Mouse (Mus musculus) forebrain, embryonic 11.5 days (tissue): Measurements from ENCODE around the gene Scfd2. TPM values are rescaled to one million over a fixed set of nuclear protein-coding genes. Genes with fewer than 3 reads are reported as not detected.

ENCODE experiments used
- ATAC-seq: fragments of 200-750 bp; cut with Nextera tagmentation; replicated peaks from 2 replicates; pipeline ENCODE4 v1.8.0; 2017; ENCODE audit warnings: moderate TSS enrichment; ENCODE audit not compliant: low FRiP score
- DNase-seq: peaks from one replicate; pipeline ENCODE4 v3.0.0-alpha.2; 2017; ENCODE audit warnings: low spot score
- H3K27ac ChIP-seq: fragments of 300-500 bp; sonication (generic); 2 replicates; pipeline ENCODE4 v1.5.1; 2014; ENCODE audit warnings: low read depth, low read length
- H3K27me3 ChIP-seq: fragments of 300-500 bp; sonication (generic); 2 replicates; pipeline ENCODE4 v1.6.1; 2014; ENCODE audit warnings: mild to moderate bottlenecking, low read length, mixed read lengths; ENCODE audit not compliant: control insufficient read depth, insufficient read depth
- H3K36me3 ChIP-seq: fragments of 300-500 bp; sonication (generic); 2 replicates; pipeline ENCODE4 v1.6.1; 2014; ENCODE audit warnings: mild to moderate bottlenecking, low read length, moderate library complexity, mixed read lengths; ENCODE audit not compliant: control insufficient read depth, insufficient read depth
- H3K4me1 ChIP-seq: fragments of 300-500 bp; sonication (generic); replicated peaks from 2 replicates; pipeline ENCODE4 v1.6.1; 2014; ENCODE audit warnings: low read length, mixed read lengths; ENCODE audit not compliant: control insufficient read depth, insufficient read depth
- H3K4me2 ChIP-seq: fragments of 300-500 bp; sonication (generic); 2 replicates; pipeline ENCODE4 v1.6.1; 2014; ENCODE audit warnings: low read depth, mild to moderate bottlenecking, low read length, moderate library complexity, mixed read lengths; ENCODE audit not compliant: severe bottlenecking
- H3K4me3 ChIP-seq: fragments of 300-500 bp; sonication (generic); 2 replicates; pipeline ENCODE4 v1.5.1; 2014; ENCODE audit warnings: low read depth, low read length
- H3K9ac ChIP-seq: fragments of 300-500 bp; sonication (generic); 2 replicates; pipeline ENCODE4 v1.6.1; 2014; ENCODE audit warnings: low read length
- H3K9me3 ChIP-seq: fragments of 300-500 bp; sonication (generic); 2 replicates; pipeline ENCODE4 v1.6.1; 2016; ENCODE audit warnings: low read length, mixed read lengths; ENCODE audit not compliant: control insufficient read depth
- WGBS: fragments of 180-500 bp; shearing (Covaris S2); extraction: QIAGEN DNeasy Blood & Tissue Kit; methylation state at CpG from one replicate; pipeline ENCODE4 v1.1.7; 2014; 5-methylcytosine and 5-hydroxymethylcytosine counted together
- polyA plus RNA-seq: library from polyadenylated mRNA; unstranded; fragments of >200 nt; fragmentation: Nextera tagmentation; extraction: Ambion mirVana; gene quantifications from 2 replicates; pipeline ENCODE4 v1.2.1, GENCODE M21; 2014

Scfd2 gene
- polyA plus RNA-seq, 1 experiment from 2014 or later = 13.3 TPM

- WGBS = 75% methylated on average over 4 of the region's 4 CpGs
Measured at GRCm38 (mm10) chr5:74305533-74306189, 225.9 kb downstream of the Scfd2 start.

DNA sequence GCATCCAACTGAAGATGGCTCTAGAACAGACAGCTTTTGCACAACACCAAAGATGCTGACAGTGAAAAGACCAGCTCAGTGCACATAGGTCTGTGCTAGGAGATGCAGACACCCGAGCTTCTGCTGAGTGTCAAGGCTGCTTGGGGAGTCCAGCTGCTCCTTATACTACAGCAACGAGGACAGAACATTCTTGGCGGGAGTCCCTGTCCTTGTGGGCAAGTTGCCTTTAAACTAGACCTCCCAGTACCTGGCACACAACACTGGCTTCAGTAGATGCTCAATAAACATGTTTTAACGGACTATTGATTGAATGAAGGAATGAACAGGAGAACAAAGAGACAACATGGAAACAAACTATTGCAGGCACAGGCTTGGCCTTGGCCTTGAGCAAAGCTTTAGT lies 226.8 kb downstream of the Scfd2 start:
- Histone ChIP-seq H3K9ac (no peak overlapping the region), H3K4me1 (no peaks in the 10 kb centered on the region), H3K27ac (no peak overlapping the region), H3K27me3 (no peaks in the 10 kb centered on the region), H3K36me3 (no peaks in the 10 kb centered on the region), H3K9me3 (no peaks in the 10 kb centered on the region), H3K4me2 (no peak overlapping the region), H3K4me3 (no peak overlapping the region)
- WGBS = 80% methylated on average over 4 of the region's 4 CpGs
- DNase-seq (no peak), ATAC-seq (no peak)

More at GRCm38 (mm10) chr5:74305533-74306189, 225.9 kb downstream of the Scfd2 start:
- no peaks in the 10 kb centered on the region for H3K36me3 ChIP-seq
- ATAC-seq (no peak), DNase-seq (no peak)
- no peak overlapping the region for H3K27ac ChIP-seq
- H3K27me3 ChIP-seq = no peaks in the 10 kb centered on the region
- H3K4me3 ChIP-seq = no peak overlapping the region
- no peak overlapping the region for H3K9ac ChIP-seq
- no peaks in the 10 kb centered on the region for H3K4me1 ChIP-seq
- no peaks in the 10 kb centered on the region for H3K9me3 ChIP-seq
- H3K4me2 ChIP-seq = no peak overlapping the region

GRCm38 (mm10) chr5:74302331-74302730 lies 229.2 kb downstream of the Scfd2 start:
- no peaks in the 10 kb centered on the region for H3K9me3 ChIP-seq
- no peak overlapping the region for H3K4me3 ChIP-seq
- H3K36me3 ChIP-seq = no peaks in the 10 kb centered on the region
- H3K4me1 ChIP-seq = no peaks in the 10 kb centered on the region
- H3K27me3 ChIP-seq = no peaks in the 10 kb centered on the region
- DNase-seq = no peak
- 90% methylated on average over 3 of the region's 3 CpGs for WGBS
- no peak overlapping the region for H3K9ac ChIP-seq
- ATAC-seq = no peak
- no peak overlapping the region for H3K4me2 ChIP-seq
- H3K27ac ChIP-seq = no peak overlapping the region

DNA sequence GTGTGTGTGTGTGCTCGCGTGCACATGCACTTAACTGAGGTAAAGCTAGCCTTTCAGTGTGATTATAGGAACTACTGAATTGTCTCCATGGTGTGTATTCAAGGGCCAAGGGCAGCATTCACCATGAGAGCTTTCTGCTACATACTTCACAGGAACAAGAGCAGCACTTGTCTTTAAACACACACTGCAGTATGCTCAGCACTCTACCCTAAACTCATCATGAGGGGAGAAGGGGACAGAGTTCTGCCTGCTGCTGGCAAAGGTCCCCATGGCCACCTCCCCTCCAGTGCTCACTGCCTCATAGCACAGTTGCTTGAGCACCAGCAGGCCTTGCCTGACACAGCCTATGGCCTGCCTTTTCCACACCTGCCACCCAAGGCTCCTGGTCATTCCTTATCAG lies 230.1 kb downstream of the Scfd2 start:
- H3K4me2 ChIP-seq = no peak overlapping the region
- no peaks in the 10 kb centered on the region for H3K36me3 ChIP-seq
- H3K27ac ChIP-seq = no peak overlapping the region
- H3K4me1 ChIP-seq = no peaks in the 10 kb centered on the region
- H3K9ac ChIP-seq = no peak overlapping the region
- no peaks in the 10 kb centered on the region for H3K9me3 ChIP-seq
- no peaks in the 10 kb centered on the region for H3K27me3 ChIP-seq
- WGBS = 89% methylated on average over 2 of the region's 2 CpGs
- ATAC-seq (no peak), DNase-seq (no peak)
- no peak overlapping the region for H3K4me3 ChIP-seq

DNA sequence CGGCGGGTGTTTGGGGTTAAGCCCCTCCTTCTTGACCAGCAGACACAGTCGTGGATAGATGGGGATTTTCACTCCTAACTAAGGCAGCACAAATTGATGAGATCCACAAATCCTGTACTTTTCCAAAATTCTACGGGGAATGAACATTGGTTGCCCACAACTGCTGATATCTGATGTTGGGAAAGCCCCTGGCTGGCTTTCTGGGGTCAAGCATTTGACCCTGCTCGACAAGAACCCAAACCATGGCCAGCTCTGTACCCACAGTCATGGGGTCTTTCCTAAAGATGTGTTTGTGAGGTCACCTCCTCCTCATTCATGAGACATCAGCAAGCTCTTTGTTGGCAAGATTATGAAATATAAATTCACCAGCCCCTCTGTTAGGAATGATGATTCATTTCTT lies 230.6 kb downstream of the Scfd2 start:
- Histone ChIP-seq H3K4me1 (no peaks in the 10 kb centered on the region), H3K4me2 (no peak overlapping the region), H3K27ac (no peak overlapping the region), H3K27me3 (no peaks in the 10 kb centered on the region), H3K36me3 (no peaks in the 10 kb centered on the region), H3K4me3 (no peak overlapping the region), H3K9me3 (no peaks in the 10 kb centered on the region), H3K9ac (no peak overlapping the region)
- DNase-seq = no peak
- WGBS = 63% methylated on average over 5 of the region's 5 CpGs
- no peak for ATAC-seq

- Histone ChIP-seq H3K36me3 (no peaks in the 10 kb centered on the region), H3K4me3 (no peak overlapping the region), H3K27me3 (no peaks in the 10 kb centered on the region), H3K4me1 (no peaks in the 10 kb centered on the region), H3K9me3 (no peaks in the 10 kb centered on the region), H3K9ac (no peak overlapping the region), H3K27ac (no peak overlapping the region), H3K4me2 (no peak overlapping the region)
- no peak for ATAC-seq
- WGBS = 41% methylated on average over 4 of the region's 4 CpGs
- no peak for DNase-seq
Measured at GRCm38 (mm10) chr5:74300140-74300539, 231.4 kb downstream of the Scfd2 start.

- H3K27ac ChIP-seq = no peak overlapping the region
- no peaks in the 10 kb centered on the region for H3K36me3 ChIP-seq
- ATAC-seq (no peak), DNase-seq (no peak)
- no peaks in the 10 kb centered on the region for H3K4me1 ChIP-seq
- no peaks in the 10 kb centered on the region for H3K9me3 ChIP-seq
- H3K4me2 ChIP-seq = no peak overlapping the region
- WGBS = 82% methylated on average over 5 of the region's 5 CpGs
- no peak overlapping the region for H3K4me3 ChIP-seq
- no peak overlapping the region for H3K9ac ChIP-seq
- H3K27me3 ChIP-seq = no peaks in the 10 kb centered on the region
Measured at GRCm38 (mm10) chr5:74297113-74297512, 234.4 kb downstream of the Scfd2 start.

- Histone ChIP-seq H3K27me3 (no peaks in the 10 kb centered on the region), H3K9ac (no peak overlapping the region), H3K4me3 (no peak overlapping the region), H3K4me2 (no peak overlapping the region), H3K9me3 (no peaks in the 10 kb centered on the region), H3K27ac (no peak overlapping the region), H3K4me1 (no peaks in the 10 kb centered on the region), H3K36me3 (no peaks in the 10 kb centered on the region)
- DNase-seq (no peak), ATAC-seq (no peak)
- WGBS = 51% methylated on average over 5 of the region's 5 CpGs
Measured at GRCm38 (mm10) chr5:74296096-74296495, 235.5 kb downstream of the Scfd2 start.

DNA sequence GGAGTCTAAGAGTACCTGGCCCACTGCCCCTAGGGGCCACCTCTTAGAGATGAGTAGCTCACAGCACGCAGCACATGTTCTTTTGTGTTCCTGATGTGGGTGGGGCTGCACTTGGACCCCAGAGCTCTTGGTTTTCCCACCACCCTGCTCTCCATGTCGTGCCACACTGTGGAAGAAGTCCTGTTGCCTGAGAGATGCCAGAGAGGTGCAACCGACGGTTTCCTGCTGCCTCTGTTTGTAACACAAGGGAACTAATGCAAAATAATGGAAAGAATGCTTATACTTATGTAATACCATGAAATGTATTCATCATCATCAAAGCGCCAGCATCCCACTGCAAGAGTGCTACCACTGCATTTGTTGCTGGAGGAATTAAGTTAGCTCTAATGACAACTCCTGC lies 238.0 kb downstream of the Scfd2 start:
- Histone ChIP-seq H3K4me3 (no peak overlapping the region), H3K4me2 (no peak overlapping the region), H3K4me1 (no peaks in the 10 kb centered on the region), H3K27ac (no peak overlapping the region), H3K9me3 (no peaks in the 10 kb centered on the region), H3K36me3 (no peaks in the 10 kb centered on the region), H3K27me3 (no peaks in the 10 kb centered on the region), H3K9ac (no peak overlapping the region)
- DNase-seq (no peak), ATAC-seq (no peak)
- 77% methylated on average over 5 of the region's 5 CpGs for WGBS
